Mouse (Mus musculus) adrenal gland, postnatal 14 days (tissue): ENCODE measurements around the gene Xrcc4. TPM values are rescaled to one million over a fixed set of nuclear protein-coding genes. Genes with fewer than 3 reads are reported as not detected.

Experiments
- DNase-seq: peaks from one replicate; pipeline ENCODE4 v3.0.0; 2021; ENCODE audit warnings: mixed read lengths
- total RNA-seq: library from RNA; stranded (reverse); gene quantifications from 2 replicates; pipeline ENCODE4 v1.2.3, GENCODE M21; 2021

Gene Xrcc4
- total RNA-seq, 1 experiment from 2014 or later = 15.3 TPM

DNA sequence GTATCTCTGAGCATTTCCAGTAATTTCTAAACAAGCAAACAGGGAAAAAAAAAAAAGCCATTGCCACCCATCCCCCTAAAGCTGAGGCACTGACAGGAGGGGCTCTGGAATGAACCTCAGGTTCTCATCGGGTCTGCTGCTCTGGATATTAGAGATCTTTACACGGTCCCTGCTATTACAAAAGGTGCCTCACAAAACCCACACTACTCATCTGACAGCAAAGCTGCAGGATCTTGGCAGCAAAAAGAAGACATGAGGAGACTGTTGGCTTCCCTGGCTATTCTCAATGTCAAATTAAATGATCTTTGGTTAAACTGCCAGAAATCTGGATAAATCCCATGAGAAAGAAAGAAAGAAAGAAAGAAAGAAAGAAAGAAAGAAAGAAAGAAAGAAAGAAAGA, 145.1 kb downstream of the Xrcc4 start:
- no peak for DNase-seq

- peak; percentile 82 for DNase-seq
Observed at GRCm38 (mm10) chr13:89929477-89929876, 159.9 kb downstream of the Xrcc4 start.

- no peak for DNase-seq
Observed at GRCm38 (mm10) chr13:89918814-89919481, 170.5 kb downstream of the Xrcc4 start.

DNA sequence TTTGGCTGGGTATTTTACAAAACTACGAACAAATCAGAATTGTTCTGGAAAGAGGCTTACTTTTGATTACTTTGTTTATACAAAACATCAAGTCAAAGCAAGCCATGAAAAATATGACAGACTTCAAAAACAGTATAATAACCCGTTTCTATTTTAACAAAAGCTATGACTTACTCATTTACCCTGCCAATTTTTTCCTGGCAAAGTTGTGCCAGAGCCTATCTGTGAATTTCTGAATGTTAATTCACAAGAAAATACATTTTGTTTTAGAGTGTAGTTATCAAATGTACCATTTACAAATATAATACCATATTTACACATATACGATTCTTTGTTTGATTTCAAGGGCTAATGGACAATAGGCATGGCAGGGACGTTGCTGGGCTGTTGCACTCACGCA, 175.1 kb downstream of the Xrcc4 start:
- no peak for DNase-seq

- DNase-seq = peak; percentile 42
Observed at GRCm38 (mm10) chr13:89913891-89914290, 175.5 kb downstream of the Xrcc4 start.

- DNase-seq = no peak
Observed at GRCm38 (mm10) chr13:89906120-89906519, 183.3 kb downstream of the Xrcc4 start.

DNA sequence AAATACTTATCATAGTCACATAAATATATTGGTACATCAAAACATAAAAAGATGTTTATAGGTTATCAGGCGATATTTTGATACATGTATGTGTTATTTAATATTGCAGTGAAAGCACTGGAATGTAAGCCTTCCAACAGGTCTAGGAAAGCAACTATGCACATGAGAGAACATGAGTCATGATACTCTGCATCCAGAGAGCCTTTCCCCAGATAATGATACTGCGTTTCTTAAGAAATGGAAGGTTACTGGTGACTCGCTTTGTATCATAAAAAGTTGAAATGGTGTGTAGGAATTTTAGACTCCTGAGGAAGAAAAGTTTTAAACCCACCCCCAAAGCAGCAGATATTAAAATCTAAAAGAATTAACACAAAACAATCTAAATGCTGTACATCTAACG, 190.3 kb downstream of the Xrcc4 start:
- DNase-seq = no peak

GRCm38 (mm10) chr13:89892140-89892539, 197.3 kb downstream of the Xrcc4 start:
- DNase-seq = no peak

DNA sequence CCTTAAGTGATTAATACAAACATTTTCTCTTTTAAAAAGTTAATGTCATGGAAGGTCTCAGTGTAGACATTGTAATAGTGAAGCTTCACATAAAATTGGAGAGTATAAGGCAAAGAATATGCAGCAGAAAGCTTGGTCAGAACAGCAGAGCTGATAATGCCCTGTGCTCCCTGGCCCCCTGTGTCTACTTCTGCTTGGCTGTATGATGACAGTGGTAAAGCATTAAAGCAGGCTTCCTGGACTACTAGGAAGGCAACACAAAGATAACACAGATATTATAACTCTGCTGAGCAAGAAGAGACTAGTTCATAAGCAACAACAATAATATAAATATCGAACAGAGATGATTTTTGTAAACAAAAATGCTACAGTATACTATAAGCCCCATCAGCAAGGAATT, 199.2 kb downstream of the Xrcc4 start:
- DNase-seq = no peak

GRCm38 (mm10) chr13:89889074-89889473, 200.3 kb downstream of the Xrcc4 start:
- peak; percentile 39 for DNase-seq

GRCm38 (mm10) chr13:89883523-89883922, 205.9 kb downstream of the Xrcc4 start:
- no peak for DNase-seq

DNA sequence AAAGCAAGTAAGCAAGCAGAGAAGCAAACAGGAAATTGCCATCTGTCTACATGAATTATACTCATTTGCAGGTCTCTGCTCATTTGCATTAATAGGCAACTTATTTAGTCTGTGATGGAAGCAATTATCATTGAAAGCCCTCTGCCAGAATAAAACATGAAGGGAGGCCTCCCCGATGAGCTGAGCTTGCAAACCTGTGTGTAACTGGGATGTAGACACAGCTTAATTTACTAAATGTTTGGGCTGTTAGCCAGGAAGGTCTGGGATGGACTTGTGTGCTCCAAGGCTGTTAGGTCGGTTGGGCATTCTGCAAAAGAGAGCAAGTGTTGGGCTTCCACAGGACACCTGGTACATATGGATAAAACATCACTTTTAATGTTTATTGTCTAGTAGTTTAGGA, 208.1 kb downstream of the Xrcc4 start:
- DNase-seq = no peak

GRCm38 (mm10) chr13:89878832-89879468, 210.5 kb downstream of the Xrcc4 start:
- DNase-seq = no peak

DNA sequence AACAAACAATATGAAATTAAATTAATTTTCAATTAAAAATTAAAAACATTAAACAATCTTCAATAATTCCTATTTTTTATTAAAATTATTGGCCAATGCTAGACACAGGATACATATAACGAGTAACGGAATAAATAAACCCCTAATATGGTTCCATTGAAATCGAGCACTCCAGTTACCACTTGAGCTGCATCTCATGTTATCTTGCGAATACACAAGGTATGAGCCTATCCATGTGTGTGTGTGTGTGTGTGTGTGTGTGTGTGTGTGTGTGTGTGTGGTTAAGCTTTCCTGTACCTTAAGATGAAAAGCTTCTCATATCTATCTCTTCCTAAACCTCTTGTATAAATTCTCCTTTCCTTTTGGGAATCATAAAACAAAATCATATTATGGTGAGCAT, 213.9 kb downstream of the Xrcc4 start:
- no peak for DNase-seq

- DNase-seq = no peak
Observed at GRCm38 (mm10) chr13:89872725-89873124, 216.7 kb downstream of the Xrcc4 start.

DNA sequence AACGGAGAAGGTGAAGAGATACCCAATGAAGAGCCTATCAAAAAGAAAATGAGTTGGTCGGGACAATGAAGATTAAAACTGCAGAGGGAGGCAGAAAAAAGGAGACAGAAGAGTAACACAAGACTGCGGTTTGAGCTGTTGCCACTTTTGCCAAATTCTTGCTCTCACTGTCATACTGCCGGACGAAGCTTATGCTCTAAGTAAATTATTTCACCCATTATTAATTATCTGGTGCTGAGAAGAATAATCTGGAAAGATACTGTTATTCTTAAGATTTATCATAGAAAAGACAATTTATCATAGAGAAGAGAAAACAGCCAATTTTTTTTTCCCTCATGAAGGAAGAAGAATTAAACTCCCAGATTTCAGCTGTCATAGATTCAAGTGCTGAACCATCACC, 235.3 kb downstream of the Xrcc4 start:
- no peak for DNase-seq

GRCm38 (mm10) chr13:89850746-89851145, 238.7 kb downstream of the Xrcc4 start:
- no peak for DNase-seq

DNA sequence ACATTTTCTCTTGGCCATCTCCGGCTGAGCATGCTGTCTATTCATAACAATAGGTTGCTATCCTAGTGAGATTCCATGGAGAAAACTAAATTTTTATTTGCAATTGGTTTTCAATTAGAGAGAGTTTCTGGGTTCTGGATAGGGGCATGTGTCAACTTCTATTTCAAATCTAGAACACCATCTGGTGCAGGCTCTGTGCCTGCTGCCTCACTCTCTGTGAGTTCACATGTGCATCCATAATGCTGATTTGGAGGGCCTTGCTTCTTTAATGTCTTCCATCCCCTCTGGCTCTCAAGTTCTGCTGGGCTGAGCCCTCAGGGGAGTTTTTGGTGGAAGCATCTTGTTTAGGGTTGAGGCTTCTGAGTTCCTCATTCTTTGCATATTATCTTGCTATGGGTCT, 239.5 kb downstream of the Xrcc4 start:
- no peak for DNase-seq

DNA sequence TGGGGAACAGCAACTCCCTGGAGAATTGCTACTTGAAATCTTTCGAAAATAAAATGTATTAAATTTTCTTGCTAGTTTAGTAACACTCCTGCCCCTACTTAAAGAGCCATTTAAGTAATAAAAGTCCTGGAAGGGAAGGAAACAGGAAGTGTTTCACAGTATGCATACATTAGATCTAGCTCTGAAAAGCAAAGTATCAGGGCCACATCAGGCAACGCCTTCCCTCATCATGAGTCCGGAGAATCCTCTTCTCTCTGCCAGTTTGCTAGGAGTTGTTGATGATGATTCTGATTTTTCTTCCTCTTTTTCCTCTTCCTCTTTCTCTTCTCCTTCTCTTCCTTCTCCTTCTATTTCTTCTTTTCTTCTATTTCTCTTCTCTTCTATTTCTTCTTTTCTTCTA, 250.8 kb downstream of the Xrcc4 start:
- DNase-seq = no peak

- no peak for DNase-seq
Observed at GRCm38 (mm10) chr13:89834485-89834884, 254.9 kb downstream of the Xrcc4 start.

DNA sequence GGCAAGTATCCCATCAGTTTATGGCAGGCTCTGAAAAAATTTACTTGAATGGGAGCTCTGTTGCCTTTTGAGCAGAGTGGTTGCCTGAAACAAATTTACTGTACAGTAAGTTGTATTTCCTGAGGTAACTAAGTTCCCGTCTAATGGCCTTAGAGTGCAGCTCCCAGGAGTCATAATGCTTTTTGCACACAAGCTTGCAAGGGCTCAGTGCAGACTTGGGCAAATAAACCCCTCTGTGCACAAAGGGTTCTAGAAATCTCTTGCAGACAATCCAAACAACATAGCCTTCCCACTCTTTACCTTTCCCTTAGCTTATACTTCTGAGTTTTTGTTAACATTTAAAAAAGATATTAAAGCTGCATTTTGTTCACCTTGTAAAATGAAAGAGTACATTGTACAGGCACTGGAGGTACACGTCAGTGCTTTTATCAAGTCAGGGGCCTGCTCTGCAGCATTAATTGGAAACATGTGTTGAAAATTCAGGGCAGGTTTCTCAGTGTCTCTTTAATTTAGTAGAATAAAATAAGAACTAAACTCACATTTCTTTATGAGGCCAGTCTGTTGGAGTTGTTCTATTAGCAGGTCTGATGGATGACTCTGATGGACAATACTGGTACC, 256.2 kb downstream of the Xrcc4 start:
- no peak for DNase-seq

- DNase-seq = no peak
Observed at GRCm38 (mm10) chr13:89828429-89828970, 260.9 kb downstream of the Xrcc4 start.

- no peak for DNase-seq
Observed at GRCm38 (mm10) chr13:89827838-89828237, 261.6 kb downstream of the Xrcc4 start.

GRCm38 (mm10) chr13:89814543-89814942, 274.9 kb downstream of the Xrcc4 start:
- DNase-seq = no peak
